19 mouse cellular contexts compared by ENCODE assay signal in the genomic region with DNA sequence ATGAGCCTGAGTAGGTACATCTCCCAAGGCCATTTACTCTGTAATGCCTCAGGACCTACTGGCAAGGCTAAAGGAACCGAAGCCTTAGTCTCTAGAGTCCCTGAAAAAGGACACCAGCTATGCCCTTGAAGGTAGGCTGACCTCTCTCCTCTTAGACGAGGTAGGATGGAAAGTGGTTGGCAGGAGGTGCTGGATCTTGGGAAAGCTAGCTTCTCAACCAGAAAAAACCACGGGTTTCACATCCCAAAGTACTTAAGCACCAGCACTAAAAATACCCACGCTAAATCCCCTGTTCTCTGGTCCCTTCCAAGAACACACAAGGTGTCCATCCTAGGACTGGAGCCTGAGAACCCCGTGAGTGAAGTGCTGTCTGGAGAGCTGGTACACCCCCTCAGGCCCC. TPM values are rescaled to one million over a fixed set of nuclear protein-coding genes. Genes with fewer than 3 reads are reported as not detected.
A peak's percentile ranks its signal among the peaks of the same experiment; 100 is the strongest.
DNase-seq lines count a peak whose midpoint lies in the region; ATAC-seq lines count a peak whose summit lies in the region.
"Had no signal": no experiment of that assay in that cellular context is flagged by ENCODE, and none has a peak within 500 bp of the region (broad histone marks: within the 10 kb centered on the region; RNA-seq: fewer than 3 reads in every experiment).

No protein-coding gene starts in this region.

- ATAC-seq in midbrain, embryonic 11.5 days (ENCODE audit: low FRiP score): no peak
- no peak for ATAC-seq in midbrain, embryonic 14.5 days (ENCODE audit: low FRiP score, low TSS enrichment)
- ATAC-seq: activated CD4-positive, CD25-positive, alpha-beta regulatory T cell, adult 4 months; forebrain, embryonic 15.5 days; intestine, embryonic 16.5 days; Patski had no signal

- no peak overlapping the region for H3K4me3 ChIP-seq in midbrain, embryonic 11.5 days (ENCODE audit: low read depth, low read length)
- no peak overlapping the region for H3K4me3 ChIP-seq in midbrain, embryonic 14.5 days (replicated peaks; ENCODE audit: low read depth, low read length)
- H3K4me3 ChIP-seq: embryonic facial prominence, embryonic 12.5 days; forebrain, embryonic 15.5 days; hindbrain, embryonic 15.5 days had no signal

- H3K4me1 ChIP-seq in midbrain, embryonic 11.5 days (ENCODE audit: control insufficient read depth, insufficient read depth, low read length): no peaks in the 10 kb centered on the region
- no peaks in the 10 kb centered on the region for H3K4me1 ChIP-seq in midbrain, embryonic 14.5 days (ENCODE audit: control insufficient read depth, insufficient read depth, low read length)
- H3K4me1 ChIP-seq: embryonic facial prominence, embryonic 12.5 days; forebrain, embryonic 15.5 days; hindbrain, embryonic 15.5 days had no signal

- H3K27ac ChIP-seq in midbrain, embryonic 11.5 days (ENCODE audit: low read depth, low read length): no peak overlapping the region
- no peak overlapping the region for H3K27ac ChIP-seq in midbrain, embryonic 14.5 days (replicated peaks; ENCODE audit: low read depth, low read length)
- H3K27ac ChIP-seq: embryonic facial prominence, embryonic 12.5 days; forebrain, embryonic 15.5 days; hindbrain, embryonic 15.5 days had no signal

- no peak overlapping the region for H3K9ac ChIP-seq in midbrain, embryonic 11.5 days (ENCODE audit: low read length)
- H3K9ac ChIP-seq in midbrain, embryonic 14.5 days (replicated peaks; ENCODE audit: low read length): no peak overlapping the region
- H3K9ac ChIP-seq: embryonic facial prominence, embryonic 12.5 days; forebrain, embryonic 15.5 days; hindbrain, embryonic 15.5 days had no signal

- no peak overlapping the region for H3K4me2 ChIP-seq in midbrain, embryonic 11.5 days
- H3K4me2 ChIP-seq in midbrain, embryonic 14.5 days (ENCODE audit: low read length): no peak overlapping the region
- H3K4me2 ChIP-seq: embryonic facial prominence, embryonic 12.5 days; forebrain, embryonic 15.5 days; heart, embryonic 11.5 days; hindbrain, embryonic 15.5 days had no signal

- no peaks in the 10 kb centered on the region for H3K36me3 ChIP-seq in midbrain, embryonic 11.5 days (ENCODE audit: control insufficient read depth, insufficient read depth, low read length)
- no peaks in the 10 kb centered on the region for H3K36me3 ChIP-seq in midbrain, embryonic 14.5 days (ENCODE audit: control insufficient read depth, insufficient read depth, low read length)
- H3K36me3 ChIP-seq: embryonic facial prominence, embryonic 12.5 days; forebrain, embryonic 15.5 days; hindbrain, embryonic 15.5 days had no signal

- H3K9me3 ChIP-seq in midbrain, embryonic 11.5 days (ENCODE audit: control insufficient read depth, low read length): no peaks in the 10 kb centered on the region
- no peaks in the 10 kb centered on the region for H3K9me3 ChIP-seq in midbrain, embryonic 14.5 days (ENCODE audit: control insufficient read depth, low read length)
- H3K9me3 ChIP-seq: embryonic facial prominence, embryonic 12.5 days; forebrain, embryonic 15.5 days; hindbrain, embryonic 15.5 days had no signal

- 82% methylated on average over 5 of the region's 5 CpGs for WGBS in midbrain, embryonic 11.5 days
- 83% methylated on average over 5 of the region's 5 CpGs for WGBS in midbrain, embryonic 14.5 days

- no peaks in the 10 kb centered on the region for H3K27me3 ChIP-seq in midbrain, embryonic 11.5 days (ENCODE audit: control insufficient read depth, insufficient read depth, low read length)
- no peaks in the 10 kb centered on the region for H3K27me3 ChIP-seq in midbrain, embryonic 14.5 days (ENCODE audit: control insufficient read depth, insufficient read depth, low read length)
- H3K27me3 ChIP-seq: CH12.LX; embryonic facial prominence, embryonic 12.5 days; forebrain, embryonic 15.5 days; hindbrain, embryonic 15.5 days; Patski had no signal

- peak; percentile 5 for DNase-seq in cerebellum, adult 9-11 months
- no peak for DNase-seq in cerebellum, postnatal 25 days
- DNase-seq in heart, adult 11 months: peak; percentile 90
- no peak for DNase-seq in heart, adult 8-10 months (ENCODE audit: low spot score)
- peak; percentile 76 for DNase-seq in midbrain, embryonic 11.5 days (ENCODE audit: low spot score, missing footprints)
- no peak for DNase-seq in midbrain, embryonic 14.5 days
- DNase-seq: cerebellum, adult 18-20 months; cerebellum, postnatal 10 days; embryo, embryonic 11 days; heart, postnatal 36 days; kidney, adult 9 months had no signal

RNA-seq across cellular contexts. Expression of gene Coq8a, which starts 26.4 kb away (rescaled TPM):
- 1,000 to 10,000 TPM in 1 of 4 experiments, 100 to 1,000 TPM in 3; 923 to 1,131 (median 957) TPM for total RNA-seq in heart, adult 8-10 months (2022)
- 0.93 and 1.8 TPM in 2 replicates for polyA plus RNA-seq in midbrain, embryonic 11.5 days (2014; fragmentation: Nextera tagmentation; extraction: Ambion mirVana)
- 2.0 and 2.1 TPM in 2 replicates for polyA plus RNA-seq in midbrain, embryonic 14.5 days (2014; fragmentation: Nextera tagmentation; extraction: Ambion mirVana)

Comparison
In these comparisons a context has a peak if more than half of its experiments do, and no peak if none do; other contexts are left out.
1. DNase-seq: peak in cerebellum, adult 9-11 months (single experiment), heart, adult 11 months (single experiment) and midbrain, embryonic 11.5 days (single experiment); none in cerebellum, postnatal 25 days (0 of 2), heart, adult 8-10 months (single experiment) and midbrain, embryonic 14.5 days (single experiment).